Mouse (Mus musculus) bone marrow, adult 2 months (tissue): ENCODE data around the gene Grik4.

Experiments
- CTCF ChIP-seq: fragments of 200-500 bp; IDR thresholded peaks from 2 replicates; pipeline ENCODE4 v1.5.1; 2011; ENCODE audit warnings: low read length, control low read depth; ENCODE audit not compliant: control insufficient read depth, insufficient read depth
- POLR2A ChIP-seq: fragments of 200-500 bp; IDR thresholded peaks from 2 replicates; pipeline ENCODE4 v1.6.1; 2011; ENCODE audit warnings: low read depth, mild to moderate bottlenecking, control low read depth, low read length, borderline replicate concordance; ENCODE audit not compliant: control insufficient read depth

GRCm38 (mm10) chr9:42786882-42787281 is 157.4 kb downstream of the Grik4 start:
- TF ChIP-seq CTCF (no peak), POLR2A (no peak)
